Mouse (Mus musculus) embryo, embryonic 11.5 days (tissue): ENCODE measurements around the gene Mtmr6.

ENCODE experiments used
- DNase-seq: peaks from one replicate; pipeline ENCODE4 v3.0.0-alpha.2; 2012; ENCODE audit warnings: low read depth, low spot score

The Mtmr6 gene

DNA sequence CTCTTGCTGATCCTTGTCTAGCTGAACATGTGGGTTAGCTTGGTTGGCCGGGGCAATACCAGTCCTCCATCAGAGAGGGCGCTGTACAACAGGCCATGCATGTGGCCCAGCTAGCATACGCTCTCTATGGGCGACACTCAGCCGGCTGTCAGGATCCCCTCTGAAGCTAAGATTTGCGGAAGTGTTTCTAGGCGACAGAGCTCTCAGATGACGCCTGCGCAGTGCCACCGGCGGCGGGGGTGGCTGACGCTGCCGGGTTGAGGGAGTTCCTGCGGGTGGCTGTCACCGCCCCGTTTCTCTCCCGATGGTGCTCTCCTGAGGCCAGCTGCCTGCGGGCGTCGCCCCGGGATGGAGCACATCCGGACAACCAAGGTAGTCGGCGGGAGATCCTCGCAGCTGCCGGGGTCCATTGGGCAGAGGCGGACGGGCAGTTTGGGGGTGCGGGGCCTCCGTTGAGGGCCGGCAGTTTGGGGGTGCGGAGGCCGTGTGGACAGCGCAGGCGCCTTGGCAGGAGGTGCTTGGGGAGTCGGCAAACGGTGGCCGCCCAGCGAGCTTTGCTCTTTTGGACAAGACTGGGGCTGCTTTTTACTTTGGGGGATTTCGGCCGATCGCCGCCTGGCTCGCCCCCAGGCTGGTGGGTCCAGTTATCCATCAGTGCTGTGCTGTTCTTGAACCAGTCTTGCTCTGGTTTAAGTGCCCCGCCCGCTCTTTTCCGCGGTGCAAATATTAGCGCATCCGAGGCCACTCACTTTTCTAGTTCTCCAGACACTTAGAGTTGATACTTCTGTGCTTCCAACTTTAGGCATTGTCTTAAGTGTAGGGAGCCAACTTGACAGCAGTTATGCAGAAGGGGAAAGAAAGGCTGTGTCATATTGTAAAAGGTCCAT lies at the start of gene Mtmr6:
Gene Mtmr6 (plus strand): TSS at position 239 of the 887 bp plus-strand sequence.
- peak; percentile 98 for DNase-seq

DNA sequence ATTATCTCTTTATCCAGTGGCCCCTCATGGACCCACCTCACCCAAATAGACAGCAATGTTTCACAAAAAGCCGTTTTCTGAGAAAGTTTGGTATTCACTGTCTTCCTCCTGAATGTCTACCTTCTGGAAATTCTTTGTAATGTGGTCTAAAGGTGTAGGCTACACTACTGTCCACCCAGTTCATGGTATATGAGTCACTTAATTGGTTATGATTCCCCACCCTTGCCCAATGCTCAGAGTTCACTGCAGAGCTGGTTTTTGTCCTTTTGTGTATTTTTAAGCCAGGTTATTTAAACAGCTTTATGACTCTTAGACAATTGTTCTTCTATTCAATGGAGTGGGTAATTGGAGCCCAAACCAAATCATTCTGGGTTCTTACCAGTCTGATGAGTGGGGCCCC lies 48.9 kb upstream of the Mtmr6 start:
- DNase-seq: no peak

DNA sequence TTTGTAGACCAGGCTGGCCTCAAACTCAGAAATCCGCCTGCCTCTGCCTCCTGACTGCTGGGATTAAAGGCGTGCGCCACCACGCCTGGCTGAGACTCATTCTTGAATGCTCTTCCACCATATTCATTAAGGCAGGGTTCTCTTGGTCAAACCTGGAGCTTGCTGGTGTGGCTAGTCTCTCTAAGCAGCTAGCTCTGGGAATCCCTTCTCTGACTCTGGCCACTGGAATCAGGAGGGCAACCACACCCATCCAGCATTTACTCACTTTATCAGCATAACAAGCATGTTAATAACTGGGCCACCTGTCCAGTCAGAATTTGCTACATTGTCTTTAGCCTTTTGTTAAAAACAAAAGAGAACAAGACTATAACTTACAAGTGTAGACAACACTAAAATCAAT lies 47.4 kb upstream of the Mtmr6 start:
- DNase-seq: no peak

GRCm38 (mm10) chr14:60219886-60220285 lies 45.1 kb upstream of the Mtmr6 start:
- DNase-seq: no peak

GRCm38 (mm10) chr14:60238551-60238950 lies 26.5 kb upstream of the Mtmr6 start:
- no peak for DNase-seq

GRCm38 (mm10) chr14:60250366-60250765 lies 14.7 kb upstream of the Mtmr6 start:
- no peak for DNase-seq

DNA sequence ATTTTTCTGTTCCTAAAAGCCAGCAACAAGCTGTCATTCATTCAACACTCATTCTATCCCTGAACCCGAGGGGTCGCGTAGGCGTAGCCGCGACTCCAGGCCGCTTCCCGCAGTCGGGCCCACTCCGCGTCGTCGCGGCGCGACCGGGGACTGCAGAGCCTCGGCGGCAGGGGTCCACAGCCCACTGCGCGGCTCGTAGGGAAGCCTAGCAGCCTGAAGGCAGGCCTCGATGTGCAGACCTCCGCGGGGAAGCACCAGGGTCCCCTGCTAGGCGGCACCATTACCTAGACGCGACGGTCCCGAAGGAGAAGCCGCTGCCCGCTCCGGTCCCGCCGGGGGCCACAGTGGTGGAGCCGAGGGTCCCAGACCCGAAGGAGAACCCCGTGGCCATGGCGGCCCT lies 14.1 kb upstream of the Mtmr6 start:
- DNase-seq: peak; percentile 31

DNA sequence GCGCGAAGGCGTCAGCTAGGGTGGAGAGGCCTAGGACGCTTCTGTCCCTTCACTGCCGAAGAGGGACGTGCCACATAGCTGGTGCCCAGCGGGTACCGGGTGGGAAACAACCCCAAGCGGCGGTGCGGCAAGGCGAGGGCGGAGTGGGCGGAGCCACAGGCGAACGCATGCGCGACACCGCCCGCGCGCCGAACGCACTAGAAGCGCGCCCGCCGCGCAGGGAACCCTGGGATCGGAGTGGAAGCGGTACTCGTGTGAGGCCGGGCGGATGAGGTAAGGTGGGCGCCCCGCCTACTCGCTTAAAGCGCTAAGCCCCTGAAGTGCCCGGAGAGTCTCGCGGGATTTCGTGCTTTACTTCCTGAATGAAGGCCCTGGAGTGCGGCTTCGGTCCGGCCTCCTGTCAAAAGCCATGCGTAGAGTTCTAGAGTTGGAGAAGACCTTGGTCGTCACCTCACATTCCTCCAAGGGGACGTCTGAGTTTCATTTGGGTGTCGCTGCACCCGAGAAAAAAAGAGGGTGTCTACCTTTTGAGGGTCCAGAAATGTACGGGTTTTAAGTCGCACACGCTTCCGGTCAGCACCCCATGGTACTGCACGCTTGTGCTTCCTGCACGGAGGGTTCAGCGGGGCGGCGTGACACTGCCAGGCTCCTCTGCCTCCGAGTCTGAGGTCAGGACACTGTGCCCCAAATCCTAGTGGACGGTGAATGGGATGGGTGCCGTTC lies 13.6 kb upstream of the Mtmr6 start, which contains the start of the genes Nupl1 and Gm49336:
Gene Nupl1 (minus strand): TSS at position 151 of the 723 bp plus-strand sequence.
Gene Gm49336 (minus strand): TSS at position 227 of the 723 bp plus-strand sequence.
- DNase-seq: peak; percentile 99

DNA sequence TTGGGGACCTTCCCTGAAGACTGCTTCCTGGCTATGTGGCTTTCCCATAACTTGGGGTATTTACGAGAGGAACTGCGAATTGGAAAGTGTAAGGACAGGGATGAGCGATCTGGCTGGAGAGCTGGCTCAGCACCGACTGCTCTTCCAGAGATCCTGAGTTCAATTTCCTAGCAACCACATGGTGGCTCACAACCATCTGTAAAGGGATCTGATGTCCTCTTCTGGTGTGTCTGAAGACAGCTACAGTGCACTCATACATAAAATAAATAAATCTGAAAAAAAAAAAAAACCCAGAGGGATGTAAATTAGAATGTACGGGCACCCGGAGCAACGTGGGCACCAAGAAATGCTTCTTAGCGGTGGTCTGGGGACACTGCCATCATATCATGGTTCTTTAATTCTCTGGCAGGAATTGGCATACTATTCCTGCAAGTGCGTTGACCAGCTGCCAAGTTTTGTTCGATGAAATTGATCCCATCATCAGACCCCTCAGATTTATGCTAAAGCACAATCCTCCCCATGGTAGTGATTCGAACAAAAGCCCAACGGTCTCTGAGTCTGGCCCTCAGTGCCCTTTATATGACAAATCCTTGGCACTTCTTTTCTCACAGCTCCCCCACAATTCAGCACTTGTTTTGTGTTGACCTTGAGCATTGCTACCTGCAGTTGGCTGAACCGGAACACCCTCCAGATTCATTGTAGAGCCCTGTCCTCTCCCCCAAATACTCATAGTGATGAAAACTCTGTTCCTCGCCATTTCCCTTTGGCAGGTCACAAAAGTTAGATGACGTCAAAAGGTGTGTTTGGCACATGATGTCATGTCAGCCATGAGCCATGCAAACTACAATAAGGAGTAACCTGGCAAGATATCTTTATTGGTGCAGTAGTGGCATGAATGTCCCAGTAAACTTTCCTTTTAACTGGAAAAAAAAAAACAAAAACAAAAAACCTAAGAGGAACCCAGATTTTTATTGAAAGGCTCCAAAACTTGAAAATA lies 12.7 kb upstream of the Mtmr6 start:
- no peak for DNase-seq

- no peak for DNase-seq
Measured at GRCm38 (mm10) chr14:60253466-60253865, 11.6 kb upstream of the Mtmr6 start.

- DNase-seq: no peak
Measured at GRCm38 (mm10) chr14:60254774-60255173, 10.3 kb upstream of the Mtmr6 start.

DNA sequence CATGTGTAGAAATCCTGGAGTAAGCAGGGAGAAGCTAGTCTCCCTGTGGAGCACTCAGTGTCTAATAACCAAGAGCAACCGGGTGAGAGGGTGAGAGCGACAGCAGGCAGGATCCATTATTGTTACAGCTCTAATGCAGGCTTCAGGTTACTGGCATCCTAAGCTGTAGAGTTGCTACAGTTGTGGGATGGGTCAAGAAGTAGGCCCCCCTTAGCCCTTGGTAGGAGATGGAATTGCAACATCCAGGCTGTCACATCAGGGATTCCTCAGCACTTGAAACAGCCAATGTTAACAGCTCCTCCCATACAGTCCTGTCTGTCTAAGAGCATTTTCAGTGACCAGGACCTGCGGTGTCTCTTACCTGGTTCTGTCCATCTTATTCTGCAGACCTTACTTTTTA lies 8.7 kb upstream of the Mtmr6 start:
- DNase-seq: no peak

DNA sequence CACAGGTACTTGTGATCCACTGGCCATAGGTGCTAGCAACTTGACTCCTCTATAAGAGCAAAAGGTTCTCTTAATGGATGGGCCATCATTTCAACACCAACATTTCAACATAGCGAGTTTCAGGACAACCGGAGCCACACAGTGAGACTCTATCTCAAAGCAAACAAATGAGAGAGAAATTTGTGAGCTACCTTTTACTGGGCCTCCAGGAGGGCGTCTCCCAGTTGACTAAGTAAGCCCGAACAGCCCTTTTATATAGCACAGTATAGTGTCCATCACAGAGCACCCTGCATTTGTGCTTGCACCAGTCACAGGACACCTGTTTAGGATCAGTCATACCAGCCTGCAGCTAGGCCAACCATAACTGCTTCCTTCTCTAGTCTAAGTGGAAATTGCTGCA lies 7.9 kb upstream of the Mtmr6 start:
- DNase-seq: no peak

- no peak for DNase-seq
Measured at GRCm38 (mm10) chr14:60257851-60258250, 7.2 kb upstream of the Mtmr6 start.

- DNase-seq: no peak
Measured at GRCm38 (mm10) chr14:60262316-60262715, 2.7 kb upstream of the Mtmr6 start.

- DNase-seq: no peak
Measured at GRCm38 (mm10) chr14:60269333-60269732, 4.3 kb downstream of the Mtmr6 start.

DNA sequence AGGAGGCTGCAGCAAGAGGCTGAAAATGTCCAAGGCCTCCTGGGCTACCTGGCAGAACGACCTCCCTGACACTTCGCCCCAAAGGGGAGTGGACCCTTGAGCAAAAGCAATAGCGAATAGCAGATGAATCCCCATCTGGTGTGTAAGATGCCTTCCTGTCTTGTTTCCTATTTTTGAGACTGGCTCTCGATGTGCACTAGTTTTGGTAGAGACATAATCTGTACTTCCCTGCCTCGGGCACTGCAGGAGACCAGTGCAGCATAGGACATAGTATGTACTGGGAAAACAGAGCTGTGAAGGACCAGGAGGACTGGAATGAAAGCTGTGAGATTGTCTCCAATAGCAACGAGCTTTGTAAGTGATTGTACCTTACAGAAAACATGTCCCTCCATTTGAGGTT lies 8.3 kb downstream of the Mtmr6 start:
- DNase-seq: no peak

GRCm38 (mm10) chr14:60275301-60276276 lies 10.6 kb downstream of the Mtmr6 start:
- DNase-seq: no peak

GRCm38 (mm10) chr14:60286194-60286863 lies 21.3 kb downstream of the Mtmr6 start:
- DNase-seq: no peak

DNA sequence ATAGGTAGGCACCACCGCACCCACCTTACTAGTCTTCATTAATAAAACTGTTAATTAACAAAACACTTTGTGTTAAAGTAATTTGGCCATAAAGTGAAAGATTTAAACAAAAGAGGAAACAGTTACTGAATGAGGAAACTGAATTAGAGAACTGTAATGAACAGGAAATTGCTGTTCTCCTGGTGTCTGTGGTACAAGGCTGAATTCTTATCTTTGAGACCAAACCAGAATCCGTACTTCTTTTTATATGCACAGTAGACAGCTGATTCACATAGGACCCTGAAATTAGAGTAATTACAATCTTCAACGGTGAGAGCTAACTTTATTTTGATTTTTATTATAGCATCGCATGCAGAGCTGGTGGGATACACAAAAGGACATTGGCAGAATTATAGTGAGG lies 25.3 kb downstream of the Mtmr6 start:
- DNase-seq: no peak
